Mouse (Mus musculus) ES-E14 (cell line): Measurements from ENCODE around the gene Tgfbr3.

Experiments used
- HCFC1 ChIP-seq: IDR thresholded peaks from 2 replicates; pipeline ENCODE4 v1.6.1; 2012; ENCODE audit warnings: low read length, inconsistent platforms, borderline replicate concordance; ENCODE audit not compliant: insufficient read depth
- MAFK ChIP-seq: IDR thresholded peaks from 2 replicates; pipeline ENCODE4 v1.6.1; 2014; ENCODE audit warnings: mild to moderate bottlenecking, low read depth, low read length, inconsistent platforms; ENCODE audit not compliant: insufficient read depth
- ZC3H11A ChIP-seq: IDR thresholded peaks from 2 replicates; pipeline ENCODE4 v1.6.1; 2012; ENCODE audit warnings: low read depth, mild to moderate bottlenecking, inconsistent platforms, low read length, borderline replicate concordance
- ZNF384 ChIP-seq: IDR thresholded peaks from 2 replicates; pipeline ENCODE4 v1.6.1; 2012; ENCODE audit warnings: low read depth, low read length, inconsistent platforms

DNA sequence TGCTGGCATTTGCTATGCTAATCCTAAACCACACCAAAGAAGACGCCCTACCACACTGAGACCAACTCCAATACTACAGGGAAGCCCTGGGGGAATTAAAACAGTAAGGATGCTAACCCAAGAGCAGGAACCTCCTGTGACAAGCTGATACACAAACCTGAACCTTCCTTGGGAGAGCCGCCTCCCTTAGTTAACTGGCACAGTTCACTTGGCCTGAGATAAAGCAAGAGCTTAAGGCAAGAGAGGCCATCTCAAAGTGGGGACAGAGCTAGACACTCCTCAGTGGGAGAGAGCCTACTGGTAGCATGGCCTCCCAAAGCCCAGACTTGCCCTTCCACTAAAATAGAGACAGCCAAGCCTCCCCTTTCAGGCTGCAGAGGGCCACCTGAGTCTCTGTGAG is 79.4 kb downstream of the Tgfbr3 start:
- TF ChIP-seq ZNF384 (no peak), ZC3H11A (no peak), HCFC1 (no peak), MAFK (no peak)
